Mouse (Mus musculus) urinary bladder, adult 18-20 months (tissue): ENCODE results near the gene Rnf115.

ENCODE experiments used
- DNase-seq, 2 experiments: peaks; one replicate each; pipeline ENCODE4 v3.0.0; 2022; ENCODE audit warnings: low spot score in 2 of 2, mixed read lengths in 2 of 2

The Rnf115 gene

GRCm38 (mm10) chr3:96777120-96777519 is 49.7 kb downstream of the Rnf115 start:
- DNase-seq, result no peak

- no peak for DNase-seq
These were observed 54.8 kb downstream of the Rnf115 start for GRCm38 (mm10) chr3:96782236-96782635.

GRCm38 (mm10) chr3:96787784-96788183 is 60.3 kb downstream of the Rnf115 start:
- DNase-seq, result no peak

- no peak for DNase-seq
These were observed 61.0 kb downstream of the Rnf115 start for GRCm38 (mm10) chr3:96788506-96788905.

- no peak for DNase-seq
These were observed 72.8 kb downstream of the Rnf115 start for GRCm38 (mm10) chr3:96800254-96800653.

GRCm38 (mm10) chr3:96802214-96802613 is 74.8 kb downstream of the Rnf115 start:
- no peak for DNase-seq

- no peak for DNase-seq
These were observed 80.7 kb downstream of the Rnf115 start for GRCm38 (mm10) chr3:96808136-96808535.

GRCm38 (mm10) chr3:96808651-96809050 is 81.2 kb downstream of the Rnf115 start:
- DNase-seq, result no peak

GRCm38 (mm10) chr3:96811232-96811631 is 83.8 kb downstream of the Rnf115 start:
- no peak for DNase-seq

GRCm38 (mm10) chr3:96812395-96813091 is 85.1 kb downstream of the Rnf115 start:
- DNase-seq, result peak; percentile 61 to 74

GRCm38 (mm10) chr3:96813106-96813505 is 85.6 kb downstream of the Rnf115 start:
- DNase-seq, result peak; percentile 12 to 18

GRCm38 (mm10) chr3:96813591-96814244 is 86.3 kb downstream of the Rnf115 start:
- no peak for DNase-seq

- no peak for DNase-seq
These were observed 86.9 kb downstream of the Rnf115 start for GRCm38 (mm10) chr3:96814342-96814741.

GRCm38 (mm10) chr3:96820116-96820915 is 92.9 kb downstream of the Rnf115 start:
- DNase-seq, result no peak

- DNase-seq, result no peak
These were observed 94.1 kb downstream of the Rnf115 start for GRCm38 (mm10) chr3:96821581-96821980.

GRCm38 (mm10) chr3:96823701-96824100 is 96.2 kb downstream of the Rnf115 start:
- no peak for DNase-seq

- DNase-seq, result no peak
These were observed 97.2 kb downstream of the Rnf115 start for GRCm38 (mm10) chr3:96824614-96825013.

GRCm38 (mm10) chr3:96825261-96825660 is 97.8 kb downstream of the Rnf115 start:
- DNase-seq, result no peak

GRCm38 (mm10) chr3:96828308-96828864 is 100.9 kb downstream of the Rnf115 start:
- no peak for DNase-seq

- DNase-seq, result no peak
These were observed 101.5 kb downstream of the Rnf115 start, which contains the start of the genes Pdzk1 and Cd160 for GRCm38 (mm10) chr3:96828984-96829383. Gene Pdzk1, plus strand, starts transcription at chr3:96829284. Gene Cd160, minus strand, starts transcription at chr3:96829351.

- DNase-seq, result no peak
These were observed 102.4 kb downstream of the Rnf115 start for GRCm38 (mm10) chr3:96829856-96830255.

- DNase-seq, result no peak
These were observed 105.5 kb downstream of the Rnf115 start for GRCm38 (mm10) chr3:96832930-96833329.
